Mouse (Mus musculus): ENCODE data around the gene Ankrd66.

DNA sequence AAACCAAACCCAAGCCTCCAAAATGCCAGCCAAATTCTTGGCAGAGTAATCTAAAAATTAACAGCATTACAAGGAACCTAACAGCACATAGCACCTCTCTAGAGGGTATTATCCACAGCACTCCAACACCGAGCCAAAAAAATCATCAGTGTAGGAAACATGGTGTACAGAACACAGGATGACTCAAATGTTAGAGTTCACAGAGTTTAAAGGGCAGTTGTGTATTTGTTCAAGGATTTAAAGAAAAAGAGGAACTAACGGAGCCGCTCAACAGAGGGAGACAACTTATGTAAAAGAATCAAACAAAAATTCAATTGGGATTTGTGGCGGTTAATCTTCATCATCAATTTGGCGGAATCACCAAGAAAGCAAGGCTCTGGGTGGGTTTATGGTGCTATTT, 47.9 kb downstream of the Ankrd66 start:
- TF ChIP-seq POLR2A (IDR thresholded peaks at IDR 0.05; ENCODE audit: borderline replicate concordance, control insufficient read depth, low read depth, low read length) = no peak
- TF ChIP-seq CTCF (IDR thresholded peaks at IDR 0.05; ENCODE audit: control insufficient read depth, insufficient read depth, low read length) = no peak

Data from bone marrow, adult 2 months (tissue).